Mouse (Mus musculus) liver, adult 2 months (tissue): ENCODE results near the gene Abcc8. TPM values are rescaled to one million over a fixed set of nuclear protein-coding genes. Genes with fewer than 3 reads are reported as not detected.
A peak's percentile ranks its signal among the peaks of the same experiment; 100 is the strongest.

Experiments
- DNase-seq: peaks from one replicate; pipeline ENCODE4 v3.0.0-alpha.2; 2011; ENCODE audit warnings: low read depth, low spot score; ENCODE audit errors: extremely low read depth
- H3K27ac ChIP-seq: fragments of 200-500 bp; replicated peaks from 2 replicates; pipeline ENCODE4 v1.5.1; 2012; ENCODE audit warnings: low read depth, mild to moderate bottlenecking, control low read depth, inconsistent platforms, low read length; ENCODE audit not compliant: insufficient read depth
- H3K27me3 ChIP-seq: fragments of 200-500 bp; 2 replicates; pipeline ENCODE4 v1.6.1; 2012; ENCODE audit warnings: mild to moderate bottlenecking, moderate library complexity, low read length, inconsistent platforms; ENCODE audit not compliant: control insufficient read depth, insufficient read depth
- H3K36me3 ChIP-seq: fragments of 200-500 bp; 2 replicates; pipeline ENCODE4 v1.6.1; 2012; ENCODE audit warnings: low read length, inconsistent platforms; ENCODE audit not compliant: control insufficient read depth, insufficient read depth
- H3K4me1 ChIP-seq: fragments of 200-500 bp; 2 replicates; pipeline ENCODE4 v1.6.1; 2011; ENCODE audit warnings: low read length; ENCODE audit not compliant: control insufficient read depth, insufficient read depth
- H3K4me3 ChIP-seq: fragments of 200-500 bp; 2 replicates; pipeline ENCODE4 v1.5.1; 2011; ENCODE audit warnings: low read depth, mild to moderate bottlenecking, control low read depth, low read length, moderate library complexity; ENCODE audit not compliant: insufficient read depth
- H3K79me2 ChIP-seq: fragments of 200-500 bp; 2 replicates; pipeline ENCODE4 v1.6.1; 2012; ENCODE audit warnings: inconsistent platforms, mild to moderate bottlenecking, low read length, moderate library complexity; ENCODE audit not compliant: control insufficient read depth, insufficient read depth
- H3K9ac ChIP-seq: fragments of 200-500 bp; 2 replicates; pipeline ENCODE4 v1.6.1; 2012; ENCODE audit warnings: low read depth, mild to moderate bottlenecking, control low read depth, inconsistent platforms, low read length
- CTCF ChIP-seq: fragments of 200-500 bp; IDR thresholded peaks from 2 replicates; pipeline ENCODE4 v1.5.1; 2011; ENCODE audit warnings: low read depth, low read length, control low read depth
- POLR2A ChIP-seq: fragments of 200-500 bp; IDR thresholded peaks from 2 replicates; pipeline ENCODE4 v1.6.1; 2011; ENCODE audit warnings: low read length, control low read depth; ENCODE audit not compliant: insufficient read depth; ENCODE audit errors: extremely low read depth
- WGBS: fragments of 180-500 bp; shearing (Covaris S2); methylation state at CpG from one replicate; pipeline ENCODE4 v1.1.7; 2018; 5-methylcytosine and 5-hydroxymethylcytosine counted together
- polyA plus RNA-seq: library from polyadenylated mRNA; depleted of rRNA; stranded (reverse); fragments of >200 nt; gene quantifications from 2 replicates; pipeline ENCODE4 v1.2.3, GENCODE M21; 2012
- total RNA-seq: library from RNA; depleted of rRNA; stranded (reverse); fragments of >200 nt; gene quantifications from 2 replicates; pipeline ENCODE4 v1.2.3, GENCODE M21; 2014

The Abcc8 gene
- total and polyA plus RNA-seq, 2 experiments: not detected

DNA sequence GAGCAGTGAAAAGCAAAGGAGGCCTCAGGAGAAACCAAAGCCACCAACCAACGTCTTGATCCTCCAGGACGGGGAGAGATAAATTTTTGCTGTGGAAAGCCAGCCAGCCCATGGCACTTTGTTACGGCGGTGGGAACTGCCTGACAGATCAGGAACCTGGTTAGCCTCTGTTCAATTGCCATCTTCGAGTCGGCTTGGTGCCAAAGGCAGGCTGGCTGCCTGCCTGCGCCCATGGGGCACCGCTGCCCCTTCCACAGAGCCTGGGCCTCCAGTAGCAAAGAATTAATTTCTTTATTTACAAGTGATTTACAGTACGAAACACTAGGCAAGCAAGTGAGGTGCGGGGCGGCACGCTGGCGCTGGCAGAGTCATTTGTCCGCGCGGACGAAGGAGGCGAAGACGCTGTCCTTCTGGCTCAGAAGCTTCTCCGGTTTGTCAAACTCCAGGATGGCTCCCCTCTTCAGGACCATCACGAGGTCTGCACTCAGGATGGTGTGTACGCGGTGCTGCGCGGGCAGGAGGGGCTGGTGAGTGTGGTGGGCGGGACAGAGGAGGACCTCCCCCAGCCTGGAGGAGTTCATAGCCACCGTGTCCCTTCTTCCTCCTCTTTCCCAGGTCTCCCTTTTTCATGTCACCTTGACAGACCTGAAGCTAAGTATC lies 75.4 kb downstream of the Abcc8 start:
- TF ChIP-seq CTCF: no peak
- TF ChIP-seq POLR2A: no peak
- no peak for DNase-seq
- Histone ChIP-seq H3K27ac (no peak overlapping the region), H3K79me2 (no peaks in the 10 kb centered on the region), H3K36me3 (no peaks in the 10 kb centered on the region), H3K4me1 (no peaks in the 10 kb centered on the region), H3K9ac (no peak overlapping the region), H3K27me3 (peaks cover 2% of the 10 kb centered on the region; the same call in 1 of the 2 replicates), H3K4me3 (no peak overlapping the region)
- 81% methylated on average over 27 of the region's 27 CpGs for WGBS

DNA sequence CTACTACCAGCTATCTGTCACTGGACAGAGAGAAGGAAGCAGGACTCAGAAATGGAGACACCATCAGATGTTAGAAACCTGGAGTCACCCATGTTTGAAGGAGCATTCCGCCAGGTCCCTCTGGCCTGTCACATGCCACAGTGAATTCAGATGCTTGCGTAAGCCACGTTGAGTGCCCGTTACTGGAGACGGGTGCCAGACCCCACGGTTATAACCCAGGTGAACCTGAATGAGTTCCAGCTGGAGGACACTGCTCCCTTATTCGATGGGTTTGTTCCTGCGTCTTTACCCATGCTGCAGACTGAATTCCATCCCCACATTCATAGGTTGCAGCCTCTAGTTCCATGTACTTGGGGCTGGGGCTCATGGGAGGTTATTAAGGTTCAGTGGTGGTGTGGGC lies 76.1 kb downstream of the Abcc8 start:
- Histone ChIP-seq H3K27ac (no peak overlapping the region), H3K9ac (no peak overlapping the region), H3K4me3 (no peak overlapping the region), H3K36me3 (no peaks in the 10 kb centered on the region), H3K27me3 (peaks cover 2% of the 10 kb centered on the region; the same call in 1 of the 2 replicates), H3K79me2 (no peaks in the 10 kb centered on the region), H3K4me1 (no peaks in the 10 kb centered on the region)
- DNase-seq: no peak
- no peak for TF ChIP-seq CTCF
- 73% methylated on average over 8 of the region's 8 CpGs for WGBS

GRCm38 (mm10) chr7:46103075-46103591 lies 76.7 kb downstream of the Abcc8 start:
- H3K27me3 ChIP-seq: peaks cover 2% of the 10 kb centered on the region; the same call in 1 of the 2 replicates
- H3K36me3 ChIP-seq: no peaks in the 10 kb centered on the region
- H3K9ac ChIP-seq: no peak overlapping the region
- 85% methylated on average over 8 of the region's 8 CpGs for WGBS
- H3K4me1 ChIP-seq: no peaks in the 10 kb centered on the region
- no peaks in the 10 kb centered on the region for H3K79me2 ChIP-seq
- no peak for DNase-seq
- no peak for TF ChIP-seq POLR2A
- no peak for TF ChIP-seq CTCF
- no peak overlapping the region for H3K27ac ChIP-seq
- no peak overlapping the region for H3K4me3 ChIP-seq

DNA sequence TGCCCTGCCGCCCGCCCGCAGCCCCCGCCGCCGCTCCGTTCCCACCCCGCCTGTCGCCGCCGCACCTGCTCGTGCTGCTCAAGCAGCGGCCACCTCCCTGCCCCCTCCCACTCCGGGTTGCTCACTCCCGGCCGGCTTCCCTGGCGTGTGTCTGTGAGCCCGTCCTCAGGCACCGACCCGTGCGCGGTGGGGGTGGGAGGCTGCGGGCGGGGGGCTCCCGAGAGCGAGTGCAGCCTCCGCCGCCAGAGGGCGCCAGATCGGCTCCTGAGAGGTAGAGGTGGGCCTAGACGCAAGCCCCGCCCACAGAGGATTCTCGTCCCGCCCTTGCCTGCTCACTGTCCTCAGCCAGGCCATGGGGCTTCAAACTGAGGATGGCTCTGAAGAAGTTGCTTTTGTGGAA lies 79.3 kb downstream of the Abcc8 start, which contains the start of gene Kcnj11:
Kcnj11 (minus strand) TSS at position 202 of the 400 bp plus-strand sequence.
- WGBS: 3% methylated on average over 34 of the region's 34 CpGs
- Histone ChIP-seq H3K79me2 (no peaks in the 10 kb centered on the region), H3K4me1 (no peaks in the 10 kb centered on the region), H3K4me3 (peak within 1 kb of the TSS; percentile 36; the same call in 1 of the 2 replicates), H3K36me3 (no peaks in the 10 kb centered on the region), H3K27ac (no peak within 1 kb of the TSS), H3K9ac (no peak within 1 kb of the TSS), H3K27me3 (peaks cover 2% of the 10 kb centered on the region; the same call in 1 of the 2 replicates)
- DNase-seq: no peak
- TF ChIP-seq CTCF (peak; percentile 66), POLR2A (no peak)

DNA sequence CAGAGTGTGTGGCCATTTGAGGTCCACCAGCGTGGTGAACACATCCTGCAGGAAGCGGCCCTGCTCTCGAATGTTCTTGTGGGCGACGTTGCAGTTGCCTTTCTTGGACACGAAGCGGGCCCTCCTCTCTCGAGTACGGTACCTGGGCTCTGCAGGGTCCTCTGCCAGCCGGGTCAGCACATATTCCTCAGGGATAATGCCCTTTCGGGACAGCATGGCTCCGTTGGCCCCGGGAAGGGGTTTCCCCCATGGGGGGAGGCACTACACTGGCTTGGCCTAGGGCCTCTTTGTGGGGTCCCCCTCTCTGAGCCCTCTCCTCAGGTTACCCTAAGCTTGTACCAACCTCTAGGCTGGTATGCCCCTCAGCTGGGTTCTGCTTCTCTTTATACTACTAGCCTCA lies 80.2 kb downstream of the Abcc8 start:
- TF ChIP-seq CTCF (no peak), POLR2A (no peak)
- Histone ChIP-seq H3K36me3 (no peaks in the 10 kb centered on the region), H3K27ac (no peak overlapping the region), H3K27me3 (peaks cover 2% of the 10 kb centered on the region; the same call in 1 of the 2 replicates), H3K4me3 (no peak overlapping the region), H3K79me2 (no peaks in the 10 kb centered on the region), H3K4me1 (no peaks in the 10 kb centered on the region), H3K9ac (no peak overlapping the region)
- DNase-seq: no peak
- 72% methylated on average over 13 of the region's 13 CpGs for WGBS

DNA sequence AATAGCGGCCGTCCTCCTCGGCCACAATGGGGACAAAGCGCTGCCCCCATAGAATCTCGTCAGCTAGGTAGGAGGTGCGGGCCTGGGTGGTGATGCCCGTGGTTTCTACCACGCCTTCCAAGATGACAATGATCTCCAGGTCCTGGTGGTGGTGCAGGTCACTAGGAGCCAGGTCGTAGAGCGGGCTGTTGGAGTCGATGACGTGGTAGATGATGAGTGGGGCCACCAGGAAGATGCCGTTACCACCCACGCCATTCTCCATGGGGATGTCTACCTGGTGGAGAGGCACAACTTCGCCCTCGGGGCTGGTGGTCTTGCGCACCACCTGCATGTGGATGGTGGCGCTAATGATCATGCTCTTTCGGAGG lies 80.9 kb downstream of the Abcc8 start:
- Histone ChIP-seq H3K4me1 (no peaks in the 10 kb centered on the region), H3K36me3 (no peaks in the 10 kb centered on the region), H3K9ac (no peak overlapping the region), H3K27me3 (peaks cover 2% of the 10 kb centered on the region; the same call in 1 of the 2 replicates), H3K4me3 (no peak overlapping the region), H3K79me2 (no peaks in the 10 kb centered on the region), H3K27ac (no peak overlapping the region)
- TF ChIP-seq CTCF: no peak
- TF ChIP-seq POLR2A: no peak
- 88% methylated on average over 19 of the region's 19 CpGs for WGBS
- DNase-seq: no peak
